Mouse (Mus musculus) lung, adult 2 months (tissue): ENCODE results near the gene Ppox.
A peak's percentile ranks its signal among the peaks of the same experiment; 100 is the strongest.

ENCODE experiments used
- CTCF ChIP-seq: fragments of 200-500 bp; IDR thresholded peaks from 2 replicates; pipeline ENCODE4 v1.5.1; 2011; ENCODE audit warnings: mild to moderate bottlenecking, low read length, control low read depth; ENCODE audit not compliant: insufficient read depth
- POLR2A ChIP-seq: fragments of 200-500 bp; IDR thresholded peaks from 2 replicates; pipeline ENCODE4 v1.6.1; 2011; ENCODE audit warnings: low read depth, mild to moderate bottlenecking, control low read depth, low read length, borderline replicate concordance; ENCODE audit errors: extremely low read depth

GRCm38 (mm10) chr1:171238463-171238862 lies 42.5 kb downstream of the Ppox start:
- TF ChIP-seq CTCF (peak; percentile 73), POLR2A (no peak)
